Mouse (Mus musculus): Measurements from ENCODE around the gene Adrb1.

DNA sequence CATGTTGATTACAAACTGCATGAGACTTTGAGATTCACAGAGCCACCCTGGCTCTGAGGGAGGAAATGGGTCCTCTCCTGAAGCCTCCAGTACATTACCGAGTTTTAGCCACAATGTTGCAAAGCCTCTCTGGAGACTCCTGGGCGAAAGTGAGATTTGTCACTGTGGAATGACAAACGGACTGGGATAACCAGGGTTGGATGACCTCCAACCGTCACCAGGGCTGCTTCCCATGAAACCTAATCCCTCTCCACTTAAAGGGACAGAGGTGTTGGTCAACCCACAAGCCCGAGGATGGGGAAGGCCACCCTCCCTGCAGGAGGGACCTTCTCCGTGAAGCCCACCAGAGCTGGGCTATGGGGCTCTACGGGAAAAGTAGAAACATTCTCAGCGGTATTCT lies 44.4 kb upstream of the Adrb1 start:
- TF ChIP-seq POLR2A (IDR thresholded peaks at IDR 0.05; ENCODE audit: borderline replicate concordance, extremely low read depth, insufficient read depth, insufficient read length, poor library complexity, severe bottlenecking) (no peak), CTCF (IDR thresholded peaks at IDR 0.05; ENCODE audit: borderline replicate concordance, extremely low read depth, insufficient read depth, insufficient read length) (no peak)

All from brain, embryonic 14.5 days (tissue).